Mouse (Mus musculus): Measurements from ENCODE around the gene Abcc4.

DNA sequence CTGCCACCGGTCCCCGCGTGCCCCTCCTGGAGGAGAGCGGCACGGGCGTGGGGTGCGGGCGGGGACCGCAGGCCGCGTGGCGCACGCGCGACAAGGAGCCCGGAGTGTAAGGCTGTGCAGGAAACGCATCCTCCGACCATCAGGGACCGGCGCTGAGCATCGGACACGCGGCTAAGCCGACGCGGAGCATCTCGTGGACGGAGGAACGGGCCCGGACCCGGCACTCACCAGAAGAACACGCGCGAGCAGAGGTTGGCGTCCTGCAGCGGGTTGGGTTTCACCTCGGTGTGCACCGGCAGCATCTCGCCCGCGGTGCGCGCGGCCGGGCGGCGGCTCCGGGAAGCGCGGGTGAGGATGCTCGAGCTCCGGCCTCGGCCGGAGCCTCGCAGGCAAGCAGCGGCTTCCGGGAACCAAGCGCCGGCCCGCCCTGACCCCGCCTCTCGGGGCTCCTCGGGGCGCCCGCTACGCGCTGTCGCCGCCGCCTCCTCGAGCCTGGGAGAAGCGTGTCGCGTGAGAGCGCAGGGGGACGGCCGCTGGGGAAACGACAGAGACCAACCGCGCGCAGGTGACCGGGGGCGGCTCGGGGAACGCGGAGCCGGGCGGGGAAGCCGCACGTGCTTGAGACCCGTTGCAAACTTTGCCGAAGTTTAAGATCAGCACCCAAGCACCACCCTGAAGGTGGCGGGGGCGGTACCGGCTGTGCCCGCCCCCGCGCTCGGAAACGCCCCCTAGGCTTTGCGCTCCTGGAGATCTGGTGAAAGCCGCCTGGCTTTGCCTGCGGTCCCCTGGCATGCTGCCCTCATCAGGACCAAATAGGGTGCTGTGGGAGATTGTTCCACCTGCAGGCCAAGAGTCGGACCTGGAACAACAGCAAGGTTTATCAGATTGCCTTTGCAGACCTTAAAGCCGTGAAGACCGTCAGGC, at the start of gene Abcc4:
- TF ChIP-seq CTCF (IDR thresholded peaks at IDR 0.05; ENCODE audit: borderline replicate concordance, insufficient read depth, low read depth, low read length) (no peak), POLR2A (IDR thresholded peaks at IDR 0.05; ENCODE audit: borderline replicate concordance, insufficient read depth, low read length) (no peak)

All from cerebellum, adult 2 months (tissue).